Mouse (Mus musculus): Measurements from ENCODE around the gene 1700017B05Rik.

- no peak for TF ChIP-seq GATA1 (IDR thresholded peaks at IDR 0.05; ENCODE audit: low read length)
- no peak for TF ChIP-seq TAL1 (IDR thresholded peaks at IDR 0.05; ENCODE audit: low read length)
Measured at GRCm38 (mm10) chr9:57247201-57247671, 15.2 kb downstream of the 1700017B05Rik start.

All from erythroblast, embryonic 14.5 days (primary cell).